Mouse (Mus musculus) left cerebral cortex, adult 11 months (tissue): ENCODE data around the gene Tlcd1.

ENCODE experiments used
- DNase-seq: peaks from one replicate; pipeline ENCODE4 v3.0.0; 2022; ENCODE audit warnings: low spot score

Tlcd1 gene

DNA sequence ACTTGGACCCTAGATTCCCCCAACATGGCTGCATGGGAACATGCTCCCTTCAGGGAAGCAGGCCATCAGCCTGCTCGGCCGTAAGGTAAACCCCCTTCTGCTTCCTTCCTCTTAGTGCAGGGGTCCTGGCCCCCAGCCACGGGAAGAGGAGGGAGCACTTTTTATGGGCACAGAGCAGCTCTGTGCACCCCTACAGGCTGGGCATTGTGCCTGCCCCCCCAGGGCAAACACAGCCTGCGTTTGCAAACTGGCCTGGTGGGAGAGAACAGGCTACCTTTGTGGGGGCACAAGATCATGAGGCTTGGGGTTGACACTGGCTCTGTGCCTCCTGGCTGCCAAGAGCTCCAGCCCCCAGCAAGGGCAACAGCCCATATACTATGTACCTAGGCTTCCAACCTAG, 14.5 kb upstream of the Tlcd1 start:
- no peak for DNase-seq

GRCm38 (mm10) chr11:78162504-78162903, 14.0 kb upstream of the Tlcd1 start:
- no peak for DNase-seq

- DNase-seq = no peak
Observed at GRCm38 (mm10) chr11:78163045-78163444, 13.5 kb upstream of the Tlcd1 start.

DNA sequence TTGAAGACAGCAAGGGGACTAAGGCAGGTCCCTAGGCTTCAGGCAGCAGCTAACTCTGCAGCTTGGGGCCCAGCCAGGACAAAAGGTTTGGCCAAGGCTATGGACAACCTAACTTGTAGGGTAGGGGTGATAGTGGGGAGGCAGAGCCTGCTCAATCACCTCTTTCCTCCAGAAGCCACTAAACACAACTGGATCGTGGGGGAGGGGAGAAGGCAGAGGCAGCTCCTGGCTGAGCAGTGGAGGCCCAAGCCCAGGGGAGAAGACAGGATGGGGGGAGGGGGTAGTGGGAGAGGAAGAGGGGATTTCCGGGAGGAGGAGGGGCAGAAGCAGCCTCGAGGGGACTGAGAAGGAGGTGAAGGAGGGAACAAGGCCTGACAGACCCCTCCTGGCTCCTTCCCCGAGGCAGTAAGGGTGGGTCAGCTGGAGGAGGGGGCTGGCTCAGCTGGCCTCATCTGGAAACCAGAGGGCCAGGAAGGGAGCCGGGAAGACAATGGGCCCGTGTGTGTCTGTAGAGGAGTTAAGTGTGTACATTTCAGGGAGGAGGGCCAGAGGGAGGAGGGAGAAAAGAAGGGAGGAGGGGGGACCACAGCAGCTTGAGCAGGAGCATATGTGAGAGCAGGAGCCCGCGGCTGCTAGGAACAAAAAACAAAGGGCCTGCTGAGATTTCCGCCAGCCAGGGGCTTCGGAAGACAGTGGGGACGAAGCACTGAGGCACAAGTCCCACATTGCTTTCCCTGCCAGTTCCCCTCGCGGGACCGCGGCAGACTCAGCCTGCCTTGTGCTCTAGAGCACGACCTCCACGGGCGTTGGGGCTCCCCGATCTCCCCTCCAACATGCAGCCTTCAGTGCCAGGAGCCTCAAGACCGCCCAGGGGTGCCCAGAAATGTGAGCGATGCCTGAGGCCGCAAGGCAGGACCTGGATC, 12.6 kb upstream of the Tlcd1 start:
- DNase-seq = no peak

DNA sequence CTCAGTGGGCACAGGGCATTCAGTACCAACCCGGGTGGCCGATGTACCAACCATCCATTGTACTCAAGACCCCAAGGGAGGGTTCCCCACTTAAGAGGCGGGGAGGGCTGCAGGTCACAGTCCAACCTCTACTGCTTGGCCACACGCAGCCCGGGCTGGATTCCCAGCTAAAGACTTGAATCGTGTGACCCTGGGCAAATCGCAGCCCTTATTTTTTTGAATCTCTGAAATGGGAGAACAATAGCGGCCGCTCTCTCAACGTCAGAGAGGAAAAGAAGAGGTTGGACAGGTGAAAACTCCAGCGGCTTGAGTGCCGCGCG, 11.9 kb upstream of the Tlcd1 start:
- DNase-seq = no peak

DNA sequence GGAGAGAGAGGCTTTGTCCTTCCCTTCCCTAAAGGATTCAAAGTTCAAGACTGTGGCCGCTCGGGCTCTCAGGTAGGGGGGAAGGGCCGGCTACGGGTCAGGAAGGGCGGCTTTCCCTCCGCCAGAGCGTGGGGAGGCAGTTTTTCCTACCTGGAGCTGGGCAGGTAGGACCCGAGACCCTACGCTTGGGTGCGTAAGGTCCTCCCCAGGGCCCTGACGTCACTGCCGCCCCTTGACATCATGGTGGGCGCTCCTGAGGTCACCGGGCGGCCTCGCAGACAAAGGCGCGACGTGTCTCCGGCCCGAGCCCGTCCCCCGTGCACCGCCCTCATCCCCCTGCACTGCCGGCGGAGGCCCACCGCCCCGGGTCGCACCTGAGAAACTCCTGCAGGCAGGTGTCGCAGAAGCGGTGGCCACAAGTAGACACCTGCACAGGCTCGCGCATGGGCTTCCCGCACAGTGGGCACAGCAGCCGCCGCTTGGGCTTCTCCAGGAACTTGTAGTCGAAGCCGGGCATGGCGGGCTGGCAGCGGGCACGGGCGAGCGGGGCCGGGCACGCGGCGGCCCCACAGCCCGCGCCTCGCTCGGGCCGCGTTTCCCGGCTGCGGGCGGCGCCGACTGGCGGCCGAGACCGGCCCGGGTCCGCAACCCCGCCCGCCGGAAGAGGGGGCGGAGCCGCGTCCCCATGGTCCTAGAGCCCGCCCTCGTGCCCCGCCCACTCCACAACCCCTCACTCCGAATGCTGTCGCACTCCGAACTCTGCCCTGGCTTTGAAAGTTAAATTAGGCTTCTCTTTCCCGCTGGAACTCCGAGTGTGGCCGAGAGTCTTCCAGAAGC, 11.4 kb upstream of the Tlcd1 start, which contains the start of gene Traf4:
Gene Traf4, minus strand, starts transcription at position 666 of the 837 bp plus-strand sequence.
- no peak for DNase-seq

GRCm38 (mm10) chr11:78165761-78166109, 10.8 kb upstream of the Tlcd1 start:
- no peak for DNase-seq

DNA sequence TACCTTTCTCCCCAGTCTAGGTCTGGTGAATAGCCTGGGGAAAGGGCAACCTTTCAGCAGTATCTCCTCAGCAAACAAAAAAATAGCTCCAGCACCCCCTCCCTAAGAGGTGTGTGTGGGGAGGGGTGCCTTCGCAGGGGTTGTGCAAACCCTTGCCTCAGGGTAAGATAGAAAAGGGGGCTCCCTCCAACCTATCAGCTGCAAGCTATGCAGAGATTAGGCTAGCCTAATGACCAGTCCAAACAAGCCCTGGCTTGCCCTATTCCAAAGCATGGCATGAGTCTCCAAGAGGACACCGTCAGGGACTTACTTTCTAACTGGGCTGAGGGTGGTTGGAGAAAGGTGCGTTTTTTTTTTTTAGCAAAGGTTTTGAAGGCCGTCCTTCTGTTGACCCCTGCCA, 10.3 kb upstream of the Tlcd1 start:
- no peak for DNase-seq

DNA sequence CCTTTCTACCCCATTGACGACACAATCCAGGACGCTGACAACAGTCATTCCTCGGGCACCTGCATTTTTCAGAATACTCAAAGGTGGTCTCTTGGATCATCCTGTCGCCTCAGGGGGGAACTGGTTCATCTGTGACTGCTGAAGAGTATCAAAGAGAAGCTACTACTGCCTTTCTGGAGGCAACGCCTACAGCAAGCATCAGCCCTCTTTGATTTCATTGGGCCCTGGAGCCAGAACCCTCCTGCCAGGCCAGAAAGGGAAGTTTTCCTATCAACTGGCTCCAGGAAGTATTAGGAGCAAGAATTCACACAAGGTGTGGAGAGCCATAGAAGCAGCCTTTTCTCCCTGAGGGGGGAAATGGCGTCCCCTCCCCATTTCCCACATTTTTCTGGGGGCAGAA, 9.9 kb upstream of the Tlcd1 start:
- DNase-seq = no peak

DNA sequence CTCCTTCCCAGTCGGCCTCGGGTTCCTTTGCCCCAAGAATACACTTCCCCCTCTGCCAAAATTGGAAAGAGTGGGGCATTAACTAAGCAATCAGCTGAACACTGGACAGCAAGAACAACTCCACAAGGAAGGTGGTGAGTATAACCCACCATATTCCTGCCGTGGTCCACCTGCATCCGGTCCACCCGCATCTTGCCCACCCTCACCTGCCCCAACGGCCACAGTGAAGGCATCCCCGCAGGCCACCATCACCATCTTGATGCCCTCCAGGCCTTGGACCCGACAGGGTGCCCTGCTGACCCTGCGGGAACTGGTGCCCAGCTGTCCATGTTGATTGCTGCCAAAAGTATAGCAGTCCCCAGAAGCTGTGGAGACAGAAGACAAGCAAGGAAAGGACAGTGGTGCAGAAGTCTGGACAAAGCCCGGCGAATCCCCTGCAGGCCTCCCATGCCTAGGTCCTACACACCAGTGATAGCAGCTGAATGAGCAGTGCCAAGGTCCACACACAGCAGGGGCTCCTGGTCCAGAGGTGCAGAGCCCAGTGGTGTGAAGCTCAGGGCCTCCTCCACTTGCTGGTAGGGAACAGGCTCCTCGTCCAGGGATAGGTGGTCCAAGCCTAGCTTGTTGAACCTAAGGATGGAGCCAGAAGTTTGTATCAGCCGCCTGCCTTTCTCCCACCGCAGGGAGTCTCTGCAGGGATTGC, 9.1 kb upstream of the Tlcd1 start:
- no peak for DNase-seq

GRCm38 (mm10) chr11:78168541-78169468, 7.7 kb upstream of the Tlcd1 start:
- DNase-seq = no peak

DNA sequence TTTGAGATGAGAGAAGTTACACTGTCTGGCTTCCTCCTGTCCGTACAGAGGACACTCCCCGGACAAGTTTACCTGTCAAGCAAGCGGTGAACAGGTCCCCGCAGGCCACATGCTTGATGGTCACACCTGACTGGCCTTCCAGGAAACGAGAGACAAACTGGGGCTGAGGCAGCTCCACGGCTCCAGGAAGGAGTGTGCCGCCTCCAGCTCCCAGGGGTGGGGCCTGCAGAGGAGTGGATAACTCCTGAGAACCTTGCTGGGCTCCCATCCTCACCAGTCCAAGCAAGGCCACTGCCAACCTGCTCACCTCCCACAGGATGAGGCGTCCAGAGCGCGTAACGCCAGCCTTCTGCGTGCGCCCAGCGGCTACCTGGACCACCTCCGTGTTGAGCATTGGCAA, 6.2 kb upstream of the Tlcd1 start:
- no peak for DNase-seq

- no peak for DNase-seq
Observed at GRCm38 (mm10) chr11:78171328-78171727, 5.2 kb upstream of the Tlcd1 start.

GRCm38 (mm10) chr11:78172034-78172747, 4.3 kb upstream of the Tlcd1 start:
- no peak for DNase-seq

DNA sequence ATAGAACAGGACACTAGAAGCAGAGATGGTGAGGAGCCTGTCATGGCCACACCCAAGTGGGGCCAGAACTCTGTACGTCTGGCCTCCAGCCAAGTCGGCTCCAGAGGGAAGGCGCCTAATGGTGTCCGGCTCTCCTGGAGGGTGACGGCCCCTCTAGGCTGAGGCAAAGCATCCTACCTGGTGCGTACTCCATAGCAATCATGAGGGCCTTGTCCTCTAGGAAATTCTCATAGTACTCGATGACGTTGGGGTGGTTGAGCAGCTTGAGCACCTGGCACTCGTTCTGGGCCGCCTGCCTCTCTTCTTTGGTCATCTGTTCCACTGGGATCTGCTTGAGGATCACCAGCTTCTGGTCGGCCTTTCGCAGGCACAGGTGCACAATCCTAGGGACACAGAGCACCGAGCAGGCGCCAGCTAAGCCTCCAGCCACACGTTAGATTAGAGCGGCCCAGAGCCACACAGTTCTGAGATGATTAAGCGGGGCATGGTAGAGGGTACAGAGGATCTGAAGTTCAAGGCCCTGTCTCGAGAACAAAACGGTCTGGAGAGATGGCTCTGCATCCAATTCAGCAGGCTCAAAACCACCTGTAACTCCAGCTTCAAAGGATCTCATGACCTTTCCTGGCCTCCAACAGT, 3.6 kb upstream of the Tlcd1 start:
- no peak for DNase-seq

DNA sequence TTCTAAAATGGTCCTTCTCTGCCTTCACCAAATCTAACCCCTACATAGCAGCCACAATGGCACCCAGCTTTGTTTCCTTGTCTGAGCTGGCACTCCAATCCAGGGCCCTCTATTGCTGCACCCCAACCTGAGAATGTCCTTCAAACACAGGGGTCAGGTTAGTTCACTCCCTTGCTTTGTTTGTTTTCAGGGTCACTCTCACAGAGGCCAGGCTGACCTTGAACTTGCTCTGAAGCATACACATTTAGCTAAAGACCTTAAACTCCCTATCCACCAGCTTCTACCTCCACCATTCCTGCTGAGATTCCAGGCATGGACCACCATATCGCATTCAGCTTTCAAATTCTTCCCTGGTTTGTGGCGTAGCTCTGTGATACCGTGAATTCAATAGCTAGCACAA, 2.0 kb upstream of the Tlcd1 start:
- DNase-seq = no peak

DNA sequence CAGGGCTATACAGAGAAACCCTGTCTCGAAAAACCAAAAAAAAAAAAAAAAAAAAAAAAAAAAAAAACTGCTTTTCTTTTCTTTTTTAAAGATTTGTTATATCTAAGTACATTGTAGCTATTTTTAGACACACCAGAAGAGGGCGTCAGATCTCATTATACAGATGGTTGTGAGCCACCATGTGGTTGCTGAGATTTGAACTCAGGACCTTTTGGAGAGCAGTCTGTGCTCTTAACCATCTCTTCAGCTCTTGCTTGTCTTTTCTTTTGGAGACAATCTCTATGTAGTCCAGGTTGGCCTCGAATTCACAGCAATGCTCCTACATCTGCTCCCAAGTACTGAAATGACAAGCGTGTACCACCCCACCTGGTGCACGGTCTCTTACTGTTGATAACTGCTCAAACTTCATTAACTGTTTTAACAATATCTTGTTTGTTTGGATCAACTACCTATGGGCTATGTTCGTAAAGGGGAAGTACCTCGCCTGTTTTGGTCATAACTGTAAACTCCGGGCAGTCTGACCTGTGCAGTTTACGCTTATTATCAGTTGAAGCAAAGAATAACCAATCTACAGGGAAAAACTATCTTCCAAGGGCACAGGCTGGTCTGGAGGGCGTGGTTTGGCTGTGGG, 625 bp upstream of the Tlcd1 start:
- no peak for DNase-seq

- no peak for DNase-seq
Observed at GRCm38 (mm10) chr11:78176905-78177331, 407 bp downstream of the Tlcd1 start.

DNA sequence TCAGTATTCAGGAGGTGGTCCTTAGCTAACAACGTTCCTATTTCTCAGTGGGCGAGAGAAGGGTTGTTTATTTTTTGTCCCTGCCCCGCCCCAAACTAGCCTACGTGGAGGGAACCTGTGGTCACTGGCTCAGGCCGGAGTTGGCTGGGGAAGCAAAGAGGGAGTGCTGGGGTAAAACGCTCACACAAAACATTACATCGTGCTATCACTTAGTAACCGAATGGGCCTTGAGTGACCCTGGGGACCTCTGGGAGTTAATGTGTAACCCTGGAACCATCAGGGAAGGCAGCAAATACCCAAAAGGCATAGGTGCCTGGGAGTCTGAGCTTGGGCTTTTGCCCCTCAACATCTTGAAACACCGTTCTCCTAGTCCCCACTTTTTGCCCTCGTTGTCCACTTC, 926 bp downstream of the Tlcd1 start:
- no peak for DNase-seq
